Mouse (Mus musculus): ENCODE data around the gene Nsg2. TPM values are rescaled to one million over a fixed set of nuclear protein-coding genes. Genes with fewer than 3 reads are reported as not detected.

The Nsg2 gene
- polyA plus RNA-seq, 1 experiment from 2014 or later: 0.81 TPM

GRCm38 (mm10) chr11:32105750-32106646 is 105.7 kb downstream of the Nsg2 start:
- Histone ChIP-seq H3K4me2 (ENCODE audit: low read length) (no peak overlapping the region), H3K27me3 (ENCODE audit: control insufficient read depth, insufficient read depth, low read length) (no peaks in the 10 kb centered on the region), H3K4me1 (ENCODE audit: control insufficient read depth in 2 of 2, insufficient read depth in 2 of 2, low read length in 2 of 2) (peaks cover 3 to 8% of the 10 kb centered on the region in 2 experiments; a peak in 2 of 4 replicates), H3K36me3 (ENCODE audit: control insufficient read depth, insufficient read depth, low read length) (no peaks in the 10 kb centered on the region), H3K4me3 (ENCODE audit: control insufficient read depth in 1 of 2, insufficient read depth in 1 of 2, low read depth in 1 of 2, low read length in 2 of 2) (no peak overlapping the region), H3K9ac (ENCODE audit: low read length) (no peak overlapping the region), H3K27ac (replicated peaks in 1 of 2; ENCODE audit: control insufficient read depth in 1 of 2, insufficient read depth in 1 of 2, low read depth in 2 of 2, low read length in 2 of 2) (no peak overlapping the region), H3K9me3 (ENCODE audit: control insufficient read depth, low read length) (no peaks in the 10 kb centered on the region)
- WGBS: 48% methylated on average over 10 of the region's 10 CpGs
- ATAC-seq (ENCODE audit: insufficient number of reproducible peaks, insufficient read depth, low FRiP score, low read depth): no peak

GRCm38 (mm10) chr11:32106647-32106985 is 106.4 kb downstream of the Nsg2 start:
- no peak overlapping the region for H3K27ac ChIP-seq (replicated peaks in 1 of 2; ENCODE audit: control insufficient read depth in 1 of 2, insufficient read depth in 1 of 2, low read depth in 2 of 2, low read length in 2 of 2)
- no peaks in the 10 kb centered on the region for H3K36me3 ChIP-seq (ENCODE audit: control insufficient read depth, insufficient read depth, low read length)
- no peak overlapping the region for H3K4me3 ChIP-seq (ENCODE audit: control insufficient read depth in 1 of 2, insufficient read depth in 1 of 2, low read depth in 1 of 2, low read length in 2 of 2)
- H3K9ac ChIP-seq (ENCODE audit: low read length): no peak overlapping the region
- H3K9me3 ChIP-seq (ENCODE audit: control insufficient read depth, low read length): no peaks in the 10 kb centered on the region
- H3K27me3 ChIP-seq (ENCODE audit: control insufficient read depth, insufficient read depth, low read length): no peaks in the 10 kb centered on the region
- peaks cover 3 to 8% of the 10 kb centered on the region in 2 experiments; a peak in 2 of 4 replicates for H3K4me1 ChIP-seq (ENCODE audit: control insufficient read depth in 2 of 2, insufficient read depth in 2 of 2, low read length in 2 of 2)
- no peak overlapping the region for H3K4me2 ChIP-seq (ENCODE audit: low read length)
- no peak for ATAC-seq (ENCODE audit: insufficient number of reproducible peaks, insufficient read depth, low FRiP score, low read depth)
- WGBS: 82% methylated on average over 4 of the region's 4 CpGs

- H3K4me3 ChIP-seq (ENCODE audit: control insufficient read depth in 1 of 2, insufficient read depth in 1 of 2, low read depth in 1 of 2, low read length in 2 of 2): no peak overlapping the region
- no peaks in the 10 kb centered on the region for H3K27me3 ChIP-seq (ENCODE audit: control insufficient read depth, insufficient read depth, low read length)
- ATAC-seq (ENCODE audit: insufficient number of reproducible peaks, insufficient read depth, low FRiP score, low read depth): no peak
- H3K4me1 ChIP-seq (ENCODE audit: control insufficient read depth in 2 of 2, insufficient read depth in 2 of 2, low read length in 2 of 2): no peaks in the 10 kb centered on the region
- no peaks in the 10 kb centered on the region for H3K36me3 ChIP-seq (ENCODE audit: control insufficient read depth, insufficient read depth, low read length)
- 61% methylated on average over 8 of the region's 8 CpGs for WGBS
- no peaks in the 10 kb centered on the region for H3K9me3 ChIP-seq (ENCODE audit: control insufficient read depth, low read length)
- no peak overlapping the region for H3K9ac ChIP-seq (ENCODE audit: low read length)
- no peak overlapping the region for H3K4me2 ChIP-seq (ENCODE audit: low read length)
- no peak overlapping the region for H3K27ac ChIP-seq (replicated peaks in 1 of 2; ENCODE audit: control insufficient read depth in 1 of 2, insufficient read depth in 1 of 2, low read depth in 2 of 2, low read length in 2 of 2)
Measured at GRCm38 (mm10) chr11:32108441-32108840, 108.2 kb downstream of the Nsg2 start.

Other genes starting within 250 kb of the Nsg2 start
- gene Cpeb4, start 128.3 kb upstream of the Nsg2 start, polyA plus RNA-seq (2014; fragmentation: Nextera tagmentation; extraction: Ambion mirVana): 14.8 and 15.4 TPM in 2 replicates
- 0.26 TPM in 1 of 2 replicates, not detected in the other for gene 4930524B15Rik, start 34.9 kb upstream of the Nsg2 start, polyA plus RNA-seq (2014; fragmentation: Nextera tagmentation; extraction: Ambion mirVana)
- 0.05 TPM in 1 of 2 replicates, not detected in the other for gene Il9r, start 199.8 kb downstream of the Nsg2 start, polyA plus RNA-seq (2014; fragmentation: Nextera tagmentation; extraction: Ambion mirVana)
- gene Snrnp25, start 205.0 kb downstream of the Nsg2 start, polyA plus RNA-seq (2014; fragmentation: Nextera tagmentation; extraction: Ambion mirVana): 46.1 and 49.5 TPM in 2 replicates
- 26.6 TPM in 2 replicates for gene Rhbdf1, start 221.8 kb downstream of the Nsg2 start, polyA plus RNA-seq (2014; fragmentation: Nextera tagmentation; extraction: Ambion mirVana)
- 19.3 and 20.6 TPM in 2 replicates for gene Mpg, start 226.0 kb downstream of the Nsg2 start, polyA plus RNA-seq (2014; fragmentation: Nextera tagmentation; extraction: Ambion mirVana)

Measured in heart, embryonic 14.5 days (tissue).